Mouse (Mus musculus) CH12.LX (cell line): ENCODE measurements around the gene Nr1i3. TPM values are rescaled to one million over a fixed set of nuclear protein-coding genes. Genes with fewer than 3 reads are reported as not detected.

Source experiments
- DNase-seq: peaks from one replicate; pipeline ENCODE4 v3.0.0-alpha.2; 2013; ENCODE audit errors: extremely low read depth
- H3K27ac ChIP-seq: 2 replicates; pipeline ENCODE4 v1.5.1; 2012; ENCODE audit warnings: low read depth, mild to moderate bottlenecking, control low read depth, moderate library complexity; ENCODE audit not compliant: insufficient read depth
- H3K27me3 ChIP-seq: replicated peaks from 2 replicates; pipeline ENCODE3; 2012; ENCODE audit warnings: inconsistent platforms
- H3K36me3 ChIP-seq, 2 experiments: replicated peaks in 1 of 2; 2 replicates each; pipeline versions ENCODE3 to v1.6.1; 2012; ENCODE audit warnings: inconsistent platforms in 1 of 2, low read length in 1 of 2, mild to moderate bottlenecking in 1 of 2, mixed read lengths in 1 of 2, moderate library complexity in 1 of 2; ENCODE audit not compliant: control insufficient read depth in 1 of 2, insufficient read depth in 1 of 2
- H3K4me1 ChIP-seq, 2 experiments: 2 replicates each; pipeline ENCODE4 v1.6.1; 2012; ENCODE audit warnings: inconsistent platforms in 1 of 2, moderate library complexity in 1 of 2; ENCODE audit not compliant: insufficient read depth in 2 of 2, control insufficient read depth in 1 of 2
- H3K4me2 ChIP-seq: 2 replicates; pipeline ENCODE4 v1.6.1; 2012; ENCODE audit warnings: low read depth, mild to moderate bottlenecking, control low read depth; ENCODE audit not compliant: poor library complexity, insufficient read depth, severe bottlenecking
- H3K4me3 ChIP-seq, 3 experiments: fragments of 150-350 bp in 1 of 3; sonication (generic) in 1 of 3; replicated peaks in 1 of 3; 2 replicates each; pipeline versions ENCODE3 to v1.5.1; 2011 to 2012; ENCODE audit warnings: low read depth in 2 of 3, low read length in 2 of 3, mild to moderate bottlenecking in 2 of 3, moderate library complexity in 2 of 3, control low read depth in 1 of 3, improper control_type of control experiment in 1 of 3, inconsistent platforms in 1 of 3, mixed read lengths in 1 of 3; ENCODE audit not compliant: poor library complexity in 1 of 3
- H3K79me2 ChIP-seq: replicated peaks from 2 replicates; pipeline ENCODE4 v1.6.1; 2012; ENCODE audit warnings: mild to moderate bottlenecking, moderate library complexity; ENCODE audit not compliant: control insufficient read depth, poor library complexity, insufficient read depth, severe bottlenecking; ENCODE audit errors: extremely low read depth
- H3K9ac ChIP-seq: 2 replicates; pipeline ENCODE4 v1.6.1; 2012; ENCODE audit warnings: low read depth, mild to moderate bottlenecking, control low read depth, moderate library complexity; ENCODE audit not compliant: insufficient read depth
- H3K9me3 ChIP-seq: replicated peaks from 2 replicates; pipeline ENCODE3; 2012; ENCODE audit warnings: low read length, inconsistent platforms, mixed read lengths
- BHLHE40 ChIP-seq: IDR thresholded peaks from 2 replicates; pipeline ENCODE4 v1.6.1; 2011; ENCODE audit warnings: mild to moderate bottlenecking, low read depth, low read length, improper control_type of control experiment
- CHD1 ChIP-seq: IDR thresholded peaks from 2 replicates; pipeline ENCODE4 v1.6.1; 2012; ENCODE audit warnings: low read depth, low read length, improper control_type of control experiment, inconsistent platforms
- CHD2 ChIP-seq: IDR thresholded peaks from 2 replicates; pipeline ENCODE4 v1.6.1; 2011; ENCODE audit warnings: low read length, improper control_type of control experiment
- E2F4 ChIP-seq: IDR thresholded peaks from 2 replicates; pipeline ENCODE4 v1.6.1; 2011; ENCODE audit warnings: low read depth, low read length, improper control_type of control experiment; ENCODE audit not compliant: insufficient replicate concordance
- ELF1 ChIP-seq: IDR thresholded peaks from 2 replicates; pipeline ENCODE4 v1.6.1; 2014; ENCODE audit warnings: low read depth, mild to moderate bottlenecking, inconsistent platforms, low read length, improper control_type of control experiment
- EP300 ChIP-seq: IDR thresholded peaks from 2 replicates; pipeline ENCODE4 v1.6.1; 2011; ENCODE audit warnings: low read length, improper control_type of control experiment
- GABPA ChIP-seq: IDR thresholded peaks from 2 replicates; pipeline ENCODE4 v1.6.1; 2012; ENCODE audit warnings: low read depth, low read length, improper control_type of control experiment, inconsistent platforms; ENCODE audit not compliant: insufficient replicate concordance
- HCFC1 ChIP-seq: IDR thresholded peaks from 2 replicates; pipeline ENCODE4 v1.6.1; 2012; ENCODE audit warnings: low read depth, mild to moderate bottlenecking, inconsistent platforms, low read length, improper control_type of control experiment
- IRF4 ChIP-seq: IDR thresholded peaks from 2 replicates; pipeline ENCODE4 v1.6.1; 2014; ENCODE audit warnings: low read depth, mild to moderate bottlenecking, inconsistent platforms, low read length, improper control_type of control experiment
- JUN ChIP-seq: IDR thresholded peaks from 2 replicates; pipeline ENCODE4 v1.6.1; 2011; ENCODE audit warnings: low read depth, mild to moderate bottlenecking, low read length, improper control_type of control experiment, moderate library complexity; ENCODE audit not compliant: insufficient read depth
- JUND ChIP-seq: conservative IDR thresholded peaks from 2 replicates; pipeline ENCODE4 v1.6.1; 2011; ENCODE audit warnings: low read depth, low read length, improper control_type of control experiment
- KAT2A ChIP-seq: IDR thresholded peaks from 2 replicates; pipeline ENCODE4 v1.6.1; 2012; ENCODE audit warnings: low read length, improper control_type of control experiment, inconsistent platforms; ENCODE audit not compliant: insufficient replicate concordance
- MAFK ChIP-seq: IDR thresholded peaks from 2 replicates; pipeline ENCODE4 v1.6.1; 2011; ENCODE audit warnings: low read length, improper control_type of control experiment; ENCODE audit not compliant: insufficient replicate concordance
- MAX ChIP-seq: IDR thresholded peaks from 2 replicates; pipeline ENCODE4 v1.6.1; 2011; ENCODE audit warnings: low read length, improper control_type of control experiment
- MAZ ChIP-seq: IDR thresholded peaks from 2 replicates; pipeline ENCODE4 v1.6.1; 2012; ENCODE audit warnings: low read depth, mild to moderate bottlenecking, inconsistent platforms, low read length, improper control_type of control experiment, moderate library complexity
- MEF2A ChIP-seq: IDR thresholded peaks from 2 replicates; pipeline ENCODE4 v1.6.1; 2014; ENCODE audit warnings: low read depth, mild to moderate bottlenecking, inconsistent platforms, low read length, improper control_type of control experiment, borderline replicate concordance
- NELFE ChIP-seq: IDR thresholded peaks from 2 replicates; pipeline ENCODE4 v1.6.1; 2011; ENCODE audit warnings: low read depth, low read length, improper control_type of control experiment
- PAX5 ChIP-seq: IDR thresholded peaks from 2 replicates; pipeline ENCODE4 v1.6.1; 2012; ENCODE audit warnings: low read length, inconsistent platforms, mixed read lengths
- POLR2AphosphoS2 ChIP-seq: IDR thresholded peaks from 2 replicates; pipeline ENCODE4 v1.6.1; 2011; ENCODE audit warnings: low read depth, low read length, improper control_type of control experiment
- RAD21 ChIP-seq: IDR thresholded peaks from 2 replicates; pipeline ENCODE4 v1.6.1; 2011; ENCODE audit warnings: low read depth, mild to moderate bottlenecking, low read length, improper control_type of control experiment, moderate library complexity
- RCOR1 ChIP-seq: conservative IDR thresholded peaks from 2 replicates; pipeline ENCODE4 v1.6.1; 2012; ENCODE audit warnings: low read depth, mild to moderate bottlenecking, inconsistent platforms, low read length, improper control_type of control experiment
- SIN3A ChIP-seq: IDR thresholded peaks from 2 replicates; pipeline ENCODE4 v1.6.1; 2012; ENCODE audit warnings: low read length, improper control_type of control experiment, inconsistent platforms
- SMC3 ChIP-seq: IDR thresholded peaks from 2 replicates; pipeline ENCODE4 v1.6.1; 2011; ENCODE audit warnings: low read depth, low read length, improper control_type of control experiment
- USF2 ChIP-seq: conservative IDR thresholded peaks from 2 replicates; pipeline ENCODE4 v1.6.1; 2011; ENCODE audit warnings: low read depth, low read length, improper control_type of control experiment
- ZKSCAN1 ChIP-seq: IDR thresholded peaks from 2 replicates; pipeline ENCODE4 v1.6.1; 2012; ENCODE audit warnings: low read depth, inconsistent platforms, low read length, improper control_type of control experiment, borderline replicate concordance
- ZNF384 ChIP-seq: IDR thresholded peaks from 2 replicates; pipeline ENCODE4 v1.6.1; 2012; ENCODE audit warnings: low read depth, low read length, improper control_type of control experiment, inconsistent platforms
- dilution Hi-C: fragments of 300-500 bp; cut with MboI; formaldehyde crosslinking; loops from 2 replicates; pipeline ENCODE4 v1.14.3; 2020; ENCODE audit warnings: low sequenced_read_pairs; ENCODE audit not compliant: extremely low pct_unique_long_range_greater_than_20kb, extremely low pct_ligation_motif_present
- in situ Hi-C: fragments of 300-500 bp; cut with MboI; formaldehyde crosslinking; loops from 3 replicates; pipeline ENCODE4 v1.14.3; 2019; ENCODE audit warnings: low sequenced_read_pairs, low pct_ligation_motif_present, low pct_unique_long_range_greater_than_20kb, mixed read lengths
- polyA plus RNA-seq: library from polyadenylated mRNA; unstranded; fragments of >175 nt; gene quantifications from 2 replicates; pipeline ENCODE4 v1.2.1, GENCODE M21; 2012; ENCODE audit warnings: low read depth; ENCODE audit not compliant: insufficient read length
- total RNA-seq, 2 experiments: library from RNA; depleted of rRNA; stranded (reverse); fragments of 300-350 nt in 1 of 2; fragments of >200 nt in 1 of 2; gene quantifications; 2 replicates each; pipeline ENCODE4 v1.2.3; 2012 to 2014

The Nr1i3 gene
- total and polyA plus RNA-seq, 3 experiments = 0.23 to 1.2 TPM; not detected in 1

- H3K4me1 ChIP-seq = peaks cover 7 to 27% of the 10 kb centered on the region in 2 experiments; a peak in 3 of 4 replicates
- H3K27ac ChIP-seq = no peak overlapping the region
- peak overlapping the region; percentile 80 for H3K9ac ChIP-seq
- no peaks in the 10 kb centered on the region for H3K79me2 ChIP-seq
- dilution Hi-C loops = no loop called here
- H3K27me3 ChIP-seq = no peaks in the 10 kb centered on the region
- peak overlapping the region; percentile 67 to 89 (median 69) for H3K4me3 ChIP-seq
- H3K9me3 ChIP-seq = no peaks in the 10 kb centered on the region
- H3K36me3 ChIP-seq = peaks cover 20 to 34% of the 10 kb centered on the region in 2 experiments
- peak overlapping the region; percentile 93 for H3K4me2 ChIP-seq
- DNase-seq = no peak
- TF ChIP-seq KAT2A = no peak
- no peak for TF ChIP-seq MEF2A
- TF ChIP-seq BHLHE40 = no peak
- TF ChIP-seq E2F4 = no peak
- TF ChIP-seq HCFC1 = no peak
- TF ChIP-seq JUND = no peak
- in situ Hi-C loops = loop anchor here (5.0 to 10.0 kb wide), 2 partner anchors 109 to 327 kb away; partner anchors contain the start of gene Cfap126
Observed at GRCm38 (mm10) chr1:171221281-171222193, 7.8 kb downstream of the Nr1i3 start.

DNA sequence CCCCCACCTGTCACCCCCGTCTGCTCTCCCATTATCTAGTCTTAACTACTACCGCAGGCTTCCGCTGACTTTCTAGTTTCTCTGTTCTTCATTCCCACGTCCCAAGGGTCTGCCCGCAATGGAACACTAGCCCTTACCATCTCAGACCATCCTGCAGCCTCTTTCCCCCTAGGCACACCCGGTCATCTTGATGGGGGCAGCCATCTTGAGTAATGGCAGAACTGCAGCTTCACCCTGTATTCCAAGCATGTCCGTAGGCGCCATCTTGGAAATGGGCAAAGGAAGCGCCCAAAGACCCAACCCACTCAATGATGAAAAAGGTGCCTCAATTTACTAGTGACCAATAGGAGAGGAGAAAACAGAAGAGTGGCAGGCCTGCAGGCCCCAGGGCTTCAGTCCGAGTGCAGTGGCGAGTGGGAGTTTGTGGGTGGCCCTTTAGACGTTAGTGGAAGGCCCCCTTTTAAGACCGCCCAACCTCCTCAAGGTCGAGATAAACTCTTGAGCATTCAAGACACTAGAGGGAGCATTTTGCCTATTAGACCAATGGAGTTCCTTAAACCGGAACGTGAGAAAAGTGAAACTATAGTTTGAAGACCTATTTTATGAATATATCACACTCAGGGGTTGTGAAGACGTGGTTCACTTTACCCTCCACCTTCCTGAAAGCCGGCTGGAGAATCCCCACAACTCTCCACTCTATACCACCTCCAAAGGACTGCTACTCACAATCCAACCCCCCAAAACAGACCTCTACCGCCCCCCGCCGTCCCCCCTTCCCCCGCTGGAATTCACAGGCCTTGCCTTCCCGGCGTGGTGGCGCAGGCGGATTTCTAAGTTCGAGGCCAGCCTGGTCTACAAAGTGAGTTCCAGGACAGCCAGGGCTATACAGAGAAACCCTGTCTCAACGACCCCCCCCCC, 8.7 kb downstream of the Nr1i3 start, which contains the start of gene Tomm40l:
Gene Tomm40l, minus strand, starts transcription at position 277 of the 918 bp plus-strand sequence.
- no peaks in the 10 kb centered on the region for H3K79me2 ChIP-seq
- no peaks in the 10 kb centered on the region for H3K9me3 ChIP-seq
- H3K36me3 ChIP-seq = peaks cover 20 to 33% of the 10 kb centered on the region in 2 experiments
- H3K4me3 ChIP-seq = peak within 1 kb of the TSS; percentile 67 to 89 (median 69)
- in situ Hi-C loops (loop anchor here (5.0 to 10.0 kb wide), 2 partner anchors 110 to 328 kb away; partner anchors contain the start of gene Cfap126), dilution Hi-C loops (no loop called here)
- H3K27ac ChIP-seq = no peak within 1 kb of the TSS
- H3K9ac ChIP-seq = peak within 1 kb of the TSS; percentile 80
- peak; percentile 99 for DNase-seq
- H3K27me3 ChIP-seq = no peaks in the 10 kb centered on the region
- H3K4me1 ChIP-seq = peaks cover 7 to 28% of the 10 kb centered on the region in 2 experiments; a peak in 3 of 4 replicates
- H3K4me2 ChIP-seq = peak within 1 kb of the TSS; percentile 93
- TF ChIP-seq EP300 = no peak
- no peak for TF ChIP-seq ZKSCAN1
- TF ChIP-seq POLR2AphosphoS2 = peak; percentile 72; the same call in 1 of the 2 replicates
- TF ChIP-seq BHLHE40 = peak; percentile 93
- TF ChIP-seq KAT2A = peak; percentile 91; the same call in 1 of the 2 replicates
- TF ChIP-seq SIN3A = peak; percentile 89
- no peak for TF ChIP-seq USF2
- peak; percentile 85 for TF ChIP-seq RAD21
- TF ChIP-seq PAX5 = no peak
- TF ChIP-seq CHD1 = no peak
- TF ChIP-seq RCOR1 = peak; percentile 99
- TF ChIP-seq E2F4 = 0 out of 2 replicates have a peak, but pooled peaks have one; percentile 52
- TF ChIP-seq MAZ = peak; percentile 73; the same call in 1 of the 2 replicates
- no peak for TF ChIP-seq JUND
- TF ChIP-seq GABPA = peak; percentile 50; the same call in 1 of the 2 replicates
- no peak for TF ChIP-seq JUN
- TF ChIP-seq SMC3 = peak; percentile 82
- peak; percentile 78 for TF ChIP-seq NELFE
- 0 out of 2 replicates have a peak, but pooled peaks have one; percentile 35 for TF ChIP-seq MAX
- 0 out of 2 replicates have a peak, but pooled peaks have one; percentile 36 for TF ChIP-seq CHD2
- TF ChIP-seq ELF1 = peak; percentile 75
- TF ChIP-seq IRF4 = peak; percentile 64; the same call in 1 of the 2 replicates
- no peak for TF ChIP-seq MAFK
- no peak for TF ChIP-seq ZNF384
